Mouse (Mus musculus) left cerebral cortex, adult 18-20 months (tissue): ENCODE data around the gene D5Ertd579e. TPM values are rescaled to one million over a fixed set of nuclear protein-coding genes. Genes with fewer than 3 reads are reported as not detected.
A peak's percentile ranks its signal among the peaks of the same experiment; 100 is the strongest.

Experiments used
- DNase-seq, 2 experiments: peaks; one replicate each; pipeline ENCODE4 v3.0.0; 2021 to 2022; ENCODE audit warnings: low spot score in 2 of 2, mixed read lengths in 1 of 2
- total RNA-seq, 2 experiments: library from RNA; stranded (reverse); gene quantifications; 2 replicates each; pipeline ENCODE4 v1.2.3; 2021

The D5Ertd579e gene
- total RNA-seq, 2 experiments from 2014 or later, result 91.9 to 94.7 TPM

DNA sequence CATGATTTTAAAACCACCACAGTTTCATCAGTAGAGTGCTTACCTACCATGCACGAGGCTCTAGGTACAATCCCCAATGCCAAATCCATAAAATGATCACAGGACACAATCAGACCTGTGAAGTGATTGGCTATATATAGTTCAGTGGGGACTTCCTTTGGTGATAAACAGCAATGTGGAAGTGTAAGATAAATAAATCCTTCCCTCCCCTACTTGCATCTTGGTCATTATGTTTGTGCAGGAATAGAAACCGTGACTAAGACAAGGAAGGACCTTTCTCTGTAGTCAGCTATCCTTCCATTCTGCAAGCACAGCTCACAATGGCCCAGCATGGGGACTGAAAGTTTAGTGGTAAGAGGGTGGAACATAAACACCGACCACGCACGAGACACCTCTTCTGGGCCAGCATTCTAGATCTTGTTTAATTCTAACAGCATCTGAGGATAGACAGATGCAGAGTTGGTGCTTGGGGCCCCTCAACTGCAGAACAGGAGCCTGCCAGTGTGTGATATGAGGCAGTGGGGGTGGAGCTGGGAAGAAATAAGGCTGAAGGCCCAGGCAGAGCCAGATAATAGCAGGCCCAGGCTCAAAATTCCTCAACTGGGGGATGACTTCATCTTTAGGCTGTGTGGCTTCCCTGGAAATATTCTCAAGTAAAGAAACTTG is 25.0 kb upstream of the D5Ertd579e start:
- DNase-seq, result no peak

DNA sequence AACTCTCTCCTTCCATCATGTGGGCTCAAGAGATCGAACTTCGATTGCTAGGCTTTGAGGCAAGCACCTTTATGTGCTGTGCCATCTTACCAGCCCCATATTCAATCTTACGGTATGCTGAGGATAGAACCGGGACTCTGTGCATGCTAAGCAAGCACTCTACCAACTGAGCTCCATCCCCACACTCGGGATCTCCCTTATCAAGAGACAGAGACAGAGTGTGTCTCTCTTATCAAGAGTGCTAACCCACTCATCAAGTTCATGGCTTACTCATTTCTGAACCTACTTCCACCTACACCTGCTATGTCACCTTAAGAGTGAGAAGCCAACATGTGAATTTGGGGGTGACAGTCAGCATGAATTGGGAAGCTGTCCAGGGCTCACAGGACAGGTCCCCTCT is 24.4 kb upstream of the D5Ertd579e start:
- no peak for DNase-seq

DNA sequence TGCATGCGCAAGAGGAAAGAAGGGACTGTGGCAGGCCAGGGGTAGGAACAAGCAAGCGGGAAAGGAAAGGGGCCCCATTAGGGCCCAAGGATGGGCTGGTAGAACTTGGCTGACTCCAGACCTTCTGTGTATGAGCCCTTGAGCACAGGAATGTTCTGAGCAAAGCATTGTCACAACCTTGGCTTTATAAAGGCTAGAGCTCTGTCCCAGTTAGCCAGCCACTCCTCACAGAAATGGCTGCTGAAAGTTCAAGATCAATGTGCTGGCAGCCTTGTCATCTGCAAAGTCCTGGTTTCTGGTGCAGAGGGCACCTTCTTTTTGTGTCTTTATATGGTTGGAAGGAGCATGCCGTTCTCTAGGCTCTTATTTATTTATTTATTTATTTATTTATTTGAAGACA is 23.8 kb upstream of the D5Ertd579e start:
- DNase-seq, result no peak

DNA sequence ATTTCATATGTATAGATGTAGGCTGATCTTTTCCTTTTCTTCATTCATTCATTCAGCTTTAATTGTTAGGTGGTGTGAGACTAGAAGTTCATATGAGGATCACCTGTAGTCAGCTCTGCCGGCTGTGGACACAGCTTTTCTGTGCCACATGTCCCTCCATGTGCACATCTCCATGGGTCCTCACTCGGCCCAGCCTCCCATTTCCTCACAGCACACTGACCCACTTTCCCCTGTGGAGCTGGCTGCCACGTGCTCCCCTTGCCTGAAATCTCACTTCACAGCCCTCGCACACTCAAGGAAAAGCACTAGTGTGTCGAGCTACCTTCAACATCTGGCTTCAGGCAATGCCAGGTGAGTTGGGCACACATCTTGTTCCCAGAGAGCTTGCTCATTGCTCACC is 23.3 kb upstream of the D5Ertd579e start:
- no peak for DNase-seq

DNA sequence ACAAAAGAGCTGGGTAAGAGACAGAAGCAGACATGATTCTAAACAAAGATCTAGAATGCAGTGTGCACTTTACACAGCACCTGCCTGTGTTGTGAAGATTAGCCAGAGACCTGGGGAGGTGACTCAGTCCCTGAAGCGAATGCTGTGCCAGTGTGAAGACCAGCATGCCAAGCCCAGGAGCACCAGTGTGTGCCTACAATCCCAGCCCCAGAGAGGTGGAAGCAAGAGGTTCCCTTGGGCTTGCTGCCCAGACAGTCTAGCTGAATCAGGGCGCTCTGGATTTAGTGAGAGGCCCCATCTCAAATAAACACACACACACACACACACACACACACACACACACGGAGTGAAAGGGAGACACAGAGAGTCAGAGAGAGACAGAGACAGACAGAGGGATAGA is 22.1 kb upstream of the D5Ertd579e start:
- no peak for DNase-seq

DNA sequence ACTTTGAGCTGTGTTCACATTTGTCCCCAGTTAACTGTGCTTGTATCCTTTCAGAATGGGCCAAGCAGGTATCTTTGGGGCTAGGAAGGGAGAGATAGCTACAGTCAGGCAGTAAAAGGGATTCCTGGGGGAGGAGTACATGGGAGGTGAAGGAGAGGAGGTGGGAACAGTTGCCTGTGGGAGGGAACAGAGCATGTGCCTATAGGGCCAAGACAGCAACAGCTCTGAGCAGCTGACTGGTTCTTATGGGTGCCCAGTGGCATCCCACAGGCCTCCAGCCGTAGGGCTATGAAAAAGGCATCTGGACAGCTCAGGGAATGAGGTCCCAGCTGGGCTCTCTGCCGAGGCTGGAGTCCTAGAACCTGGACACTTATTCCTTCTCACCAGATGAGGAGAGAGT is 21.0 kb upstream of the D5Ertd579e start:
- no peak for DNase-seq

DNA sequence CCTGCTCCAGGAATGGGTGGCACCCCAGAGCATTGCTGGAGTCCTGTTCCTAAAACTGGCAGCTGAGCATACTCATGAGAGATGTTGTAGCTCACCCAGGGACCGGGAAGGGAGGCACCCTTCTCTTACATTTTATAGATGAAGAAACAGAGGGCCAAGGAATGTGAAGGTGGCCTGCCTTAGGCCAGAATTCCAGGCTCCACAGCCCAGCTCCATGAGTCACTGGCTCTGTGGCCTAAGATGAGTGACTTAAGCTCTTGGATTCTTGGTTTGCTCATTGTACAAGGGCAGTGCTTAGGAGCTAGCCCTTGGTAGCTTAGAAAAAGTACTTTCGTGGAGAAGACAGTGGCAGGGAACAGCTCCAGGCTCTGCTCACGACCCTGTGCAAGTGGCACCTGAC is 19.0 kb upstream of the D5Ertd579e start:
- no peak for DNase-seq

DNA sequence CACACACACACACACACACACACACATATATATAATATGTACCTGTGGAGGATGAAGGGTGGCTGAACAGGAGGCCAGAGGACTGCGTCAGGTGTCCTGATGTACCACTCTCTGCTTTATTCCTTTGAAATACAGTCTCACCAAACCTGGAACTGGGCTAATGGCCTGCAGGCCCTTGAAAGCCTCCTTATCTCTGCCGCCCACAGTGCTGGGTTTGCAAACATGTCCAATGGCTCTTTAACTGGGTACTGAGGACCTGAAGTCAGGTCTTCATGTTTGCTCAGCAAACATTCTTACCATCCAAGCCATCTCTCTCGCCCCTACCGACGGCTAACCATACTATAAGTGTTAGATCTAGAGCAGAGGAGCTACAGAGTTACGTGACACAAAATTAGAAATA is 17.9 kb upstream of the D5Ertd579e start:
- no peak for DNase-seq

DNA sequence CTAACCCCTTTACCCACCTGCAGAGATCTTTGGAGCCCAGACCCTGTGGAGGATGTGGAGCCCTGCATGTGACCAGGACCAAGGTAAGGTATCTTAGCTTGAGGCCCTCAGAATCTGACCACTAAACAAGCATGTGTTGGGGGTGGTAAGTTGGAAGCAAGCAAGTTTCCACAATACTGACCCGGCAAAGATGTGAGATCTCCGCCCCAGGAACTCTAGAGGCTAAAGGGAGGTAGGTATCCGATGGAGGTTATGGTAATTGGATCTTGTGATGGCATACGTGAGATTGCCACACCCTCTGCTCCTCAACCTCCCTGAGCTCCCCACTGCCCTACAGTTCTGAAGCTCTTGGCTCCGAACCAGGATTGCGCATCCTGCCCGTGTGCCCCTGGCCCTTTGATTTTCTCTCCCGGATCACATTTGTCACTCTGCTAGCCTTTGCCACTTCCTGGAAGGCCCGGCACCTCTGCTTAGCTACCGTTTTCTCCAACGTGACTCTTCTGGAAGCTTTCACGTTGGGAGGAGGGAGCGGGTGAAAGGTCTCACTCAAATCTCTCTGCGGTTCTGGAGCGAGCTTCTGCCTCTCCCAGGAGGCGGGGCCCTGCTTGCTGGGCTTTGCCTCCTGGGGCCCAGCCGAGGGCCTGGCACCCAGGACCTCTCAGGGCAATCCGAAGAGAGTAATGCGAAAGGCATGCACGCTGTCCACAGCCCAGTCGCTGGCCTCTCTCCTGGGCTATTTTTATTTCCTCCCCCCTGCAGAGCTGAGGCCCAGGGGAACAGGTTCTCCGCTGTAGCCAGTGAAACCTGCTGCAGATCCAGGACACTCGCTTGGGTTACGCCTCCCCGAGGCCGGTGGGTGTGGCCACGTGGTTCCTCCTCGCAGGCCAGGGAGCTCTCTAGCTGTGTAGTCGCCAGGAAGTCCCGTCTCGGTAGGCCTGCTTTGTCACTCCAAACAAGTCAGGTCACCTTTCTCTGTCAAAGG is 17.0 kb upstream of the D5Ertd579e start:
- DNase-seq, result peak in 1 of 2 experiments; percentile 26

DNA sequence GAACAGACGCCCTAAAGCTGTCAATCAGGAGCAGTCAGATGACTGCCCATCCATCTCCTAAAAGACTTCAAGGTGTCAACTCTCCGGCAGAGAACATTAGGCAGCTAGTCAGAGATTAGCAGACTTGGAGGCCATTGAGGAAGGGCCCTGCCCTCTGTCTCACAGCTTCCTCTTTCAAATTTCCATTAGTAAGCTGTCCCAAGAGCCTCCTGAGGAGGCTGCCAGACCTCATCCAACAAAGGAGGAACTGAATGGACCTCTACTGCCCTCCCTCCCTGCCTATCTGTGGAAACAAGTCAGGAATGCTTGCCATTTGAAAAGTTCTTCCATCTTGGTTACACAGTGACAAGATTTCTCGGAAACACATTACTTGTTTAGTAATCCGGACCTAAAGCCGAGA is 16.0 kb upstream of the D5Ertd579e start:
- DNase-seq, result no peak

DNA sequence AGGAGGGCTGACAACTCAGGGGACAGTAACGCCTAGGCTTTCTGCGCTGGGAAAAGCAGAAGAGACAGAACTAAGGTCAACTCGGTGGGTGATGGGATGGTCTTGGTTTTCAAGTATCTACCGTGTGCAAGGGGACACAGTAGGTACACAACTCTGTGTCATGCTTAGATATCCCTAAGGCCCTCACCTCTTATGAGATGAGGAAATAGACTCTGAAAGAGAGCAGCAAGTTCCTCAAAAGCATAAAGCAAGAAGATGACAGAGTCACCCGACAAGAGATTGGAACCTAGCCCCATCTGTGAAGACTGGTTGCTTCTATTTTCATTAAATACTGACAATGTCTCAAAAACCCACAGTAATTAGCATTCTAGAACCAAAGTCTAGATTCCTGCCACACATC is 10.0 kb upstream of the D5Ertd579e start:
- DNase-seq, result no peak

DNA sequence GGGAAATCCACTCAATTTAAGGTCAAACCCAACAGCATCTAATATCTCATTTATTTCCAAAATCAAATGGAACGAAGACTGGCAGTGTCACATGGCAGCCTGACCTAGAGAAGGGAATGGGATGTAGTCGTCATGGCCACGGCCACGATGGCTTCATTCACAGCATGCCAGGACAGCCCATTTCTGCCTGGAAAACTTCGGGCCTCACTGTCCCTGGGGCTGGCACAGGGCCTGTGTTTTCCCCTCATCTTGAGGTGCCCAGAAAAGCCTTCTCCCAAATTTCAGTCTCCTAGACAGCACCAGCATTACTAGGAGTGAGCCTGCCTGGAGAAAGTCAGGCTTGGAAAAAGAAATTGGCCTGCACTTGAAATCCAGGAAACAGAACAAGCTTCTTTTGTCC is 9.6 kb upstream of the D5Ertd579e start:
- no peak for DNase-seq

DNA sequence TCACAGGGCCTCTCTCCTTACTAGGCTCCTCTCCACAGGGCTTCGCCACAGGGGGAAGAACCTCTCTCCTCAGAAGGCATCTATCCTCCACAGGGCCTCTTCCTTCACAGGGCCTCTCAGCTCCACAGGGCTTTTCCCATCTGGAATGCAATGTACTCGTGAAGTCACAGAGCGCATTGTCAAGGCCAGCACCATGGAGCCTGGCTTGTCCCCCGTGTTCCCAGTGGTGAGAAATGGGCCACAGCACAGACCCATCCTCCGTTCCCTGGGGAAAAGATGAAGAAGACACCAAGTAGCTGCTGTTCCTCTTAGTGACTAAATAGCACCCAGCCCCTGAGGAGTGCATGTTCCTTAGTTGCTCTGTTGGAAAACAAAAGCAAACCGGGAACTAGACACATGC is 8.9 kb upstream of the D5Ertd579e start:
- DNase-seq, result no peak

DNA sequence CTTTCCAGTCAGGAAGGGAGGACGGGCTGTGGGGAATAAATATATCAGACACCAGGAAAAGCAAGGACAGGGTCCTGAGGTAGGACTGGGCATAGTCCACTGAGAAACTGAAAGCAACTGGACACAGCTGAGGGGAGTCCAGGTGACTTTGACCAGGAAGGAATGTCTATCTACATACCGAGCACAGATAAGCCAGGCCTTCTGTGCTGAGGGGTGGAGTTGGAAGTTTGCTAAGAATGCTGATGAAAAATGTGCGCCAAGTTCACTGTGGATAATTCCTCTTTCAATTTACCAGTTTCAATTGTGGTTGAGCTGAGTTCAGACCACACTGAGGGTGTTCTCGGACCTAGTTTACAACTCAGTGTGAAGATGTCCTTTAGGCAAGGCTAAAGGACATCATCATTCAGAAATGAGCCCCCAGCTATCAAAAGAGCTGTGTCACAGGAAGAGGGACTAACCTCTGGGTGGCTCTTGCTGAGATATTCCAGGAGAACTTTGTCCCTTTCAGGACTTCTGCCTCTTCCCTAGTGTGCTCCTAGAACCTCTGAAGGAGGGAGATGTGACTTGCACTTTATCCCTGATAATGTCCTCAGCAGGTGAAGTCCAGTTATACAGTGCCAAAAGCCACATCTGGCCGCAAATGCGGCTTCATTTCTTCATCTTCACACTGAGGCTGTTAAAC is 5.3 kb upstream of the D5Ertd579e start:
- no peak for DNase-seq

DNA sequence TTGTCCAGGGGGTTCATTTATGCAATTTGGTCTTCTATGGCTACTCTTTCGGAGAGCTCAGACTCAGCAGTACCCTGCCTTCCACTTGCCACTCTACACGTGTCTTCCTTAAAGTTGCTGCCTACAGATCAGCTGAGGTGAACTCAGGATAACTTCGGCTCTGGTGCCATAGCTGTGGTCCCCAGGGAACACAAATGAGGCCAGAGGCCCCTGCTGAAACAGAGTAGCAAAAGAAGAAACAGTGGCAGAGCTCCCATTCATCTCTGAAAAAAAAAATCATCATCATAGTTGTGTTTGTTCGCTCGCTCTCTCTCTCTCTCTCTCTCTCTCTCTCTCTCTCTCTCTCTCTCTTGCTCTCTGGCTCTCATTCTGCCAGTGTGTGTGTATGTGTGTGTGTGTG is 2.9 kb upstream of the D5Ertd579e start:
- DNase-seq, result no peak

DNA sequence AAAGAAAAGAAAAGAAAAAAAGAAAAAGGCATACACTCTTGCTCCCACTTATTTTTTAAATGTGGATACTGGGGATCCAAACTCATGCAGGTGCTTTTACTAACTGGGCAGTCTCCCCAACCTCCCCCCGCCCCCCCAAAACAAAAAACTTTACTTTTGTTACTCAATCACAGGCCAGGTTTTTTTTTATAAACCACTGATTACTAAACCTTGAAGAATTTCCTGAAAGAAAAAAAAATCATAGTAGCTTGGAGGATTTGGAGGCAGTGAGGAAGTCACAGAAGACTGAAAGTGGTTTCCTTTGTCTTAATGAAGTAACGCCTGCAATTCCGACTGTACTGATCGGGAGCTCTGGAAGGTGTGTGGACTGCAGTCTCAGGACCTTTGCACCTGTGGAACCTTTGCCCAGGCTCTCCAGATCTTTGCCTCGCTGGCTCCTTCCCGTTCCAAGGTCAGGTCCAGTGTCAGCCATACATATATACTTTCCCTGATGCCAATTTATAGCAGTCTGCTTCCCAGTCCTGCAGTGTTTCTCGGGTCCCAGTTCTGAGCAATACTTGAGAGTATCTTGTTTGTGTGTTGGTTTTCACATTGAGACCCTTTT is 2.3 kb upstream of the D5Ertd579e start:
- DNase-seq, result no peak

DNA sequence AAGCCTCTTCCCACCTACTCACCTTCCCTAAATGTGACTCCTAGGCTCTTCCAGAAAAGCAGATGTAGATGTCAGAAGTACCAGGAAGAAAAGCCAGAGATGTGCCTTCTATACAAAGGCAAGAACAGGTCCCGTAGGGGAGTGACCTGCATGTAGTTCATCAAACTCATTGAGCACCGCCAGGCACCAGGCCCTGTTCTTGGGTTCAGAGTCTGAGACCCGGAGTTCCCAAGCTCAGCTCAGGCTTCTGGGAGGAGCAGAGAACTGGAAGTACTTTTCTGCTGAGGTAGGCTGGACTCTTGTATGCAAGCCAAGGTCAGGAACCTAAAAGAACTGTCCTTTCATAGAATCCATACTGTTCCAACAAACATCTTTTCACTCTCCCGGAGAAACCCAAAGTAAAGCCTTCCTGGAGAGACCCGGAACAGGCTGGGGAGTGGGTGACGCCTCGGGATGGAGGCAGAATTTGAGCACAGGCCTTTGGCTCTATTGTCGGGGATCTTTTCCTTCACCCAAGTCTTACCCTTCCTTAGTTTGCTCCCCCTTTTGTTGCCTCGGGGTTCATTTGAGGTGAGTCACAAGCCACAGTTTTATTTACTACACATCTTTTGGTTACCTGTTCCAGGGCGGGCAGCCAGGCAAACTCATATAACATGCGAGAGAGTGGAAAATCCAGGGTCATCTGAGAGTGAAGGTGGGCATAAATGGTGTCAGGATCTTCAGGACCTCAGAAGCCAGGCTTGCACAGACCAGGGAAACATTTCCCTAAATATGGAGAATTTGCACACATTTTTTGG is 878 bp upstream of the D5Ertd579e start:
- DNase-seq, result no peak

DNA sequence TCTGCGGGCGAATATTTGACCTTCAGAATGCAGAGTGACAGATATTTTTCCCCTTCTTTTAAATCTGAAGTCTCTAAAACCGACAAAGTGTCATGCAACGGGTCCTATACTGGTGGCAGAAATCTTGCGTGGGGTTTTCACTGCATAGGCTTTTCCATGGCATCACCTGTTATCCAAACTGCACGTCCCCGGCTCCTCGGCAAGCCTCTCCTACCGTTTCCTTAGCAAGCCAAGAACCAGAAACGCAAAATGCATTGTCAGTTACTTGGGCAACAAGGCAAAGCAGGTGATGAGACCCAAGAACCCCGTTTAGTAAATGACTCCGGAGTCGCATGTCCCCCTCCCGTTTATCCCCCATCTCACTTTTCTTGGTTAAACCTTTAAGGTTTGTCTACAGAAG is 819 bp downstream of the D5Ertd579e start:
- DNase-seq, result no peak

DNA sequence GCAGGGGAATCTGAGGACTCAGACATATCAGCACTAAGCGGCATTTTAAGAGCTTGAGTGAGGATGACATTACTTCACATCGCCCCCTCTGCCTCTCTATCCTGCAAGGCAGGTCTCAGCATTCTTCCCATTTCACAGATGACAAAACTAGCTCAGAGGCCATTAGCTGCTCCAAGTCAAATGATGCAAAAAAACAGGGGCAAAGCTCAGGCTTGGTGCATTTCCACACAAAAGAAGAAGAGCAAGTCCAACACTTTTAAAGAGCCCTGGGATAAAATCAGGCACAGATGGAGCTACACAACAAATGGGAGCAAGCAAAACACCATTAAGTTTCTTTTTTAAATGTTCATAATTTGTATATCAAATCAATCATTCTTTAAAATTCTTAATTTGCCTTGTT is 2.2 kb downstream of the D5Ertd579e start:
- no peak for DNase-seq

DNA sequence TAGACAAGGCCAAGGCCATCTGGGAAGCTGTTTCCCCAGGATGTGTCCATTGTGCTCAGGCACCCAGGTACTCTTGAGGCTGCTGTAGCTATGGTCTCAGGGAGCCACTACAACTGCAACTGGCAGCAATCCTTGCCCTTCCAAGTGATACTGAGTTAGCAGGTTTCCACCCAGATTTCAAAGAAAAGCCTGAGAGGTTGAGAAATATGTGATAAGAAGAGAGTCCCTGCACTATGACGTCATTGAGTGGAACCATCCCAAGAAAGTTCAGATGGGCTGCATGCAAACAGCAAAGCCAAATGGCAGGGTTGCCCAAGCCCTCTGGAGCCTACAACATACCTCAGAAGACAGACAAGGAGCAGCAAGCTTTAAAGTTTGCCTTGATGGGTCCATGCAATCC is 4.4 kb downstream of the D5Ertd579e start:
- no peak for DNase-seq

DNA sequence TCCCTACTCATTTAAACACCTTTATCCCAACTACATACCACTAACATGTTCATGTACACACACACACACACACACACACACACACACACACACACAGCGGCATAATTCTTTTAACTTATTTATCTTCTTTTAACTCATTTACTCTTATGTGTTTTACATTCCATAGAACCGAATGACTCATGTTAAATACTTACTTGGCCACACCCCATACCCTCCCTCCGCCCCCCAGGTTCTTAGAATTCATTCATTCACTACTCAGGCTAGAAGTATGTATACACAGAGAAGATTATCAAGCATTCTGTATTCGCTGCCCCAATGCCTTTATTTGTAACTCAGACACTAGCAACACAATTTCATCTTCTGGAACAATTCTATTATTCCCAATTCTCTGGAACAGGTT is 10.7 kb downstream of the D5Ertd579e start:
- no peak for DNase-seq
